In genomic region chr8:74500413-74501135, GRCm38 (mm10) we compare ENCODE assay signal across 28 mouse cellular contexts.
A peak's percentile ranks its signal among the peaks of the same experiment; 100 is the strongest.
DNase-seq lines count a peak whose midpoint lies in the region; ATAC-seq and TF ChIP-seq lines count a peak whose summit lies in the region.
"Had no signal": no experiment of that assay in that cellular context is flagged by ENCODE, and none has a peak within 500 bp of the region (broad histone marks: within the 10 kb centered on the region; RNA-seq: fewer than 3 reads in every experiment).

No protein-coding gene starts in this region.

- peak; percentile 6 to 57 for DNase-seq in cerebellum, postnatal 14 days
- no peak for DNase-seq in cerebellum, adult 9-11 months
- no peak for DNase-seq in kidney, adult 18-20 months
- peak; percentile 61 for DNase-seq in kidney, postnatal 0 days (ENCODE audit: low spot score)
- DNase-seq in kidney, adult 9 months: no peak
- peak; percentile 11 for DNase-seq in brain, adult 2 months (ENCODE audit: low read depth, low spot score)
- DNase-seq in heart, adult 11 months: no peak
- DNase-seq: adrenal gland, postnatal 10 days; adrenal gland, postnatal 36 days; B cell, adult 2 months; cerebellum, adult 11 months; cerebellum, adult 8-10 months; cerebellum, postnatal 36 days; embryo, embryonic 11 days; gastrocnemius, postnatal 10 days; gastrocnemius, postnatal 36 days had no signal

- no peak for TF ChIP-seq CTCF in kidney, postnatal 0 days (IDR thresholded peaks at IDR 0.05; ENCODE audit: low read depth)

- no peaks in the 10 kb centered on the region for H3K36me3 ChIP-seq in kidney, embryonic 14.5 days (ENCODE audit: control insufficient read depth, insufficient read depth, low read length)
- no peaks in the 10 kb centered on the region for H3K36me3 ChIP-seq in kidney, postnatal 0 days (ENCODE audit: insufficient read depth, low read length)
- H3K36me3 ChIP-seq: embryonic facial prominence, embryonic 10.5 days; embryonic facial prominence, embryonic 13.5 days; forebrain, embryonic 12.5 days; forebrain, embryonic 15.5 days; G1E; hindbrain, embryonic 15.5 days; intestine, embryonic 15.5 days had no signal

- H3K9ac ChIP-seq in kidney, embryonic 14.5 days (ENCODE audit: low read depth, low read length): no peak overlapping the region
- H3K9ac ChIP-seq in kidney, postnatal 0 days (ENCODE audit: low read depth, low read length): no peak overlapping the region
- H3K9ac ChIP-seq: embryonic facial prominence, embryonic 13.5 days; forebrain, embryonic 12.5 days; forebrain, embryonic 15.5 days; hindbrain, embryonic 15.5 days; intestine, embryonic 15.5 days had no signal

- H3K4me1 ChIP-seq in kidney, embryonic 14.5 days (ENCODE audit: control insufficient read depth, insufficient read depth, low read length): no peaks in the 10 kb centered on the region
- no peaks in the 10 kb centered on the region for H3K4me1 ChIP-seq in kidney, postnatal 0 days (replicated peaks; ENCODE audit: insufficient read depth, low read length)
- H3K4me1 ChIP-seq: embryonic facial prominence, embryonic 10.5 days; embryonic facial prominence, embryonic 13.5 days; forebrain, embryonic 12.5 days; forebrain, embryonic 15.5 days; hindbrain, embryonic 15.5 days; intestine, embryonic 15.5 days had no signal

- no peak overlapping the region for H3K27ac ChIP-seq in kidney, embryonic 14.5 days (ENCODE audit: low read depth, low read length)
- H3K27ac ChIP-seq in kidney, postnatal 0 days: no peak overlapping the region
- H3K27ac ChIP-seq: embryonic facial prominence, embryonic 10.5 days; embryonic facial prominence, embryonic 13.5 days; forebrain, embryonic 12.5 days; forebrain, embryonic 15.5 days; hindbrain, embryonic 15.5 days; intestine, embryonic 15.5 days had no signal

- no peak overlapping the region for H3K4me2 ChIP-seq in kidney, embryonic 14.5 days (replicated peaks; ENCODE audit: low read depth, low read length)
- H3K4me2 ChIP-seq in kidney, postnatal 0 days (ENCODE audit: low read length): no peak overlapping the region
- H3K4me2 ChIP-seq: embryonic facial prominence, embryonic 13.5 days; forebrain, embryonic 12.5 days; forebrain, embryonic 15.5 days; heart, embryonic 11.5 days; hindbrain, embryonic 15.5 days; intestine, embryonic 15.5 days had no signal

- H3K4me3 ChIP-seq in kidney, embryonic 14.5 days (ENCODE audit: low read length): no peak overlapping the region
- H3K4me3 ChIP-seq in kidney, postnatal 0 days (replicated peaks; ENCODE audit: low read depth, low read length): no peak overlapping the region
- H3K4me3 ChIP-seq: embryonic facial prominence, embryonic 10.5 days; embryonic facial prominence, embryonic 13.5 days; erythroblast, embryonic 14.5 days; forebrain, embryonic 12.5 days; forebrain, embryonic 15.5 days; hindbrain, embryonic 15.5 days; intestine, embryonic 15.5 days had no signal

- H3K9me3 ChIP-seq in kidney, embryonic 14.5 days (ENCODE audit: control insufficient read depth, low read length): no peaks in the 10 kb centered on the region
- no peaks in the 10 kb centered on the region for H3K9me3 ChIP-seq in kidney, postnatal 0 days (replicated peaks; ENCODE audit: low read length)
- H3K9me3 ChIP-seq: embryonic facial prominence, embryonic 10.5 days; embryonic facial prominence, embryonic 13.5 days; forebrain, embryonic 12.5 days; forebrain, embryonic 15.5 days; hindbrain, embryonic 15.5 days; intestine, embryonic 15.5 days had no signal

- no peaks in the 10 kb centered on the region for H3K27me3 ChIP-seq in kidney, embryonic 14.5 days (ENCODE audit: control insufficient read depth, insufficient read depth, low read length)
- H3K27me3 ChIP-seq in kidney, postnatal 0 days (ENCODE audit: insufficient read depth, low read length): no peaks in the 10 kb centered on the region
- H3K27me3 ChIP-seq: CH12.LX; embryonic facial prominence, embryonic 13.5 days; forebrain, embryonic 12.5 days; forebrain, embryonic 15.5 days; hindbrain, embryonic 15.5 days; intestine, embryonic 15.5 days; Patski had no signal

- WGBS in kidney, embryonic 14.5 days: 12% methylated on average over 4 of the region's 4 CpGs
- WGBS in kidney, postnatal 0 days: 16% methylated on average over 4 of the region's 4 CpGs

- peak; percentile 90 for ATAC-seq in kidney, embryonic 14.5 days (ENCODE audit: low FRiP score, low TSS enrichment)
- ATAC-seq in kidney, postnatal 0 days (replicated peaks; ENCODE audit: low FRiP score, low read depth): no peak
- ATAC-seq: forebrain, embryonic 15.5 days; intestine, embryonic 15.5 days; Patski had no signal

Comparison
In these comparisons a context has a peak if more than half of its experiments do, and no peak if none do; other contexts are left out.
1. DNase-seq: peak in cerebellum, postnatal 14 days (2 of 2), kidney, postnatal 0 days (single experiment) and brain, adult 2 months (single experiment); none in cerebellum, adult 9-11 months (single experiment), kidney, adult 18-20 months (single experiment), kidney, adult 9 months (single experiment) and heart, adult 11 months (single experiment).